Comparison of ENCODE assay signal across 19 mouse cellular contexts in genomic region chrX:50632536-50632935, GRCm38 (mm10).
DNase-seq lines count a peak whose midpoint lies in the region; ATAC-seq and TF ChIP-seq lines count a peak whose summit lies in the region.
"Had no signal": no experiment of that assay in that cellular context is flagged by ENCODE, and none has a peak within 500 bp of the region (broad histone marks: within the 10 kb centered on the region; RNA-seq: fewer than 3 reads in every experiment).

No protein-coding gene starts in this region.

- H3K4me2 ChIP-seq in heart, embryonic 11.5 days: peak overlapping the region; percentile 16
- peak overlapping the region; percentile 7; the same call in 1 of the 2 replicates for H3K4me2 ChIP-seq in limb, embryonic 11.5 days (ENCODE audit: low read depth, severe bottlenecking)
- H3K4me2 ChIP-seq: intestine, embryonic 15.5 days; midbrain, embryonic 12.5 days had no signal

- no peaks in the 10 kb centered on the region for H3K9me3 ChIP-seq in heart, embryonic 11.5 days (replicated peaks; ENCODE audit: control insufficient read depth, low read length)
- no peaks in the 10 kb centered on the region for H3K9me3 ChIP-seq in limb, embryonic 11.5 days (ENCODE audit: control insufficient read depth, low read length)
- no peaks in the 10 kb centered on the region for H3K9me3 ChIP-seq in limb, embryonic 10.5 days (replicated peaks)
- H3K9me3 ChIP-seq: intestine, embryonic 15.5 days; midbrain, embryonic 12.5 days had no signal

- H3K27ac ChIP-seq in heart, embryonic 11.5 days (ENCODE audit: low read depth, low read length): no peak overlapping the region
- no peak overlapping the region for H3K27ac ChIP-seq in limb, embryonic 11.5 days (replicated peaks; ENCODE audit: low read depth, low read length)
- H3K27ac ChIP-seq in limb, embryonic 10.5 days: no peak overlapping the region
- no peak overlapping the region for H3K27ac ChIP-seq in left cerebral cortex, adult 2 months
- H3K27ac ChIP-seq: intestine, embryonic 15.5 days; kidney, postnatal 0 days; midbrain, embryonic 12.5 days had no signal

- intact Hi-C loops in left cerebral cortex, adult 2 months (cut with DNase I): no loop called here

- no peaks in the 10 kb centered on the region for H3K27me3 ChIP-seq in heart, embryonic 11.5 days (ENCODE audit: control insufficient read depth, insufficient read depth, low read length)
- no peaks in the 10 kb centered on the region for H3K27me3 ChIP-seq in limb, embryonic 11.5 days (ENCODE audit: control insufficient read depth, insufficient read depth, low read length)
- peaks cover 40% of the 10 kb centered on the region; the same call in 1 of the 2 replicates for H3K27me3 ChIP-seq in limb, embryonic 10.5 days (ENCODE audit: low read depth, poor library complexity, severe bottlenecking)
- H3K27me3 ChIP-seq: intestine, embryonic 15.5 days; midbrain, embryonic 12.5 days had no signal

- no peak for DNase-seq in heart, adult 11 months
- no peak for DNase-seq in limb, embryonic 11.5 days (ENCODE audit: low spot score)
- DNase-seq in limb, embryonic 10.5 days (ENCODE audit: low spot score): no peak
- DNase-seq in ES-CJ7 (ENCODE audit: low read depth, low spot score): peak; percentile 66
- DNase-seq in adrenal gland, postnatal 36 days: no peak
- no peak for DNase-seq in left cerebral cortex, adult 2 months (ENCODE audit: extremely low spot score in 1 of 2, low spot score in 2 of 2)
- DNase-seq: cerebellum, adult 11 months; cerebellum, postnatal 10 days; gastrocnemius, postnatal 10 days; heart, postnatal 4 days; left cerebral cortex, postnatal 4 days had no signal

- no peaks in the 10 kb centered on the region for H3K4me1 ChIP-seq in heart, embryonic 11.5 days (ENCODE audit: control insufficient read depth, insufficient read depth, low read length)
- no peaks in the 10 kb centered on the region for H3K4me1 ChIP-seq in limb, embryonic 11.5 days (ENCODE audit: control insufficient read depth, insufficient read depth, low read length)
- H3K4me1 ChIP-seq in limb, embryonic 10.5 days: 0 out of 2 replicates have a peak, but pooled peaks cover 3% of the 10 kb centered on the region
- H3K4me1 ChIP-seq: intestine, embryonic 15.5 days had no signal

- no peak for ATAC-seq in heart, embryonic 11.5 days (replicated peaks; ENCODE audit: insufficient number of reproducible peaks, low FRiP score, low TSS enrichment)
- no peak for ATAC-seq in limb, embryonic 11.5 days (ENCODE audit: insufficient number of reproducible peaks, low FRiP score, low TSS enrichment, low read depth)
- ATAC-seq: forebrain, embryonic 14.5 days; hindbrain, embryonic 16.5 days; intestine, embryonic 15.5 days; lung, postnatal 0 days had no signal

- no peaks in the 10 kb centered on the region for H3K36me3 ChIP-seq in heart, embryonic 11.5 days (ENCODE audit: control insufficient read depth, insufficient read depth, low read length)
- H3K36me3 ChIP-seq in limb, embryonic 11.5 days (ENCODE audit: control insufficient read depth, insufficient read depth, low read length): no peaks in the 10 kb centered on the region
- H3K36me3 ChIP-seq in limb, embryonic 10.5 days: peaks cover 13% of the 10 kb centered on the region
- H3K36me3 ChIP-seq: intestine, embryonic 15.5 days had no signal

- WGBS in heart, embryonic 11.5 days (ENCODE audit: insufficient replicate concordance): 30% methylated on average over 6 of the region's 6 CpGs
- WGBS in limb, embryonic 11.5 days: 41% methylated on average over 6 of the region's 6 CpGs
- 41% methylated on average over 6 of the region's 6 CpGs for WGBS in limb, embryonic 10.5 days

- H3K9ac ChIP-seq in heart, embryonic 11.5 days (ENCODE audit: low read depth, low read length): no peak overlapping the region
- H3K9ac ChIP-seq in limb, embryonic 11.5 days (ENCODE audit: low read length): no peak overlapping the region
- H3K9ac ChIP-seq: intestine, embryonic 15.5 days; midbrain, embryonic 12.5 days had no signal

- TF ChIP-seq CTCF in left cerebral cortex, adult 2 months (IDR thresholded peaks at IDR 0.05): no peak

- H3K4me3 ChIP-seq in heart, embryonic 11.5 days (ENCODE audit: low read depth, low read length): no peak overlapping the region
- no peak overlapping the region for H3K4me3 ChIP-seq in limb, embryonic 11.5 days (ENCODE audit: low read depth, low read length)
- H3K4me3 ChIP-seq in limb, embryonic 10.5 days: no peak overlapping the region
- no peak overlapping the region for H3K4me3 ChIP-seq in left cerebral cortex, adult 2 months
- H3K4me3 ChIP-seq: erythroblast, embryonic 14.5 days; intestine, embryonic 15.5 days; midbrain, embryonic 12.5 days had no signal
